Mouse (Mus musculus) lung, postnatal 0 days (tissue): ENCODE measurements around the gene Fam43a. TPM values are rescaled to one million over a fixed set of nuclear protein-coding genes. Genes with fewer than 3 reads are reported as not detected.

ENCODE experiments used
- ATAC-seq: fragments of 200-750 bp; cut with Nextera tagmentation; 2 replicates; pipeline ENCODE4 v1.8.0; 2017; ENCODE audit warnings: moderate library complexity
- DNase-seq: peaks from one replicate; pipeline ENCODE4 v3.0.0-alpha.2; 2016; ENCODE audit warnings: low spot score
- H3K27ac ChIP-seq: fragments of 300-500 bp; sonication (generic); 2 replicates; pipeline ENCODE4 v1.5.1; 2014; ENCODE audit warnings: antibody characterized with exemption, mild to moderate bottlenecking, low read length, mixed read lengths
- H3K27me3 ChIP-seq: fragments of 300-500 bp; sonication (generic); replicated peaks from 2 replicates; pipeline ENCODE4 v1.6.1; 2014; ENCODE audit warnings: low read length, mixed read lengths; ENCODE audit not compliant: insufficient read depth
- H3K36me3 ChIP-seq: fragments of 300-500 bp; sonication (generic); 2 replicates; pipeline ENCODE4 v1.6.1; 2014; ENCODE audit warnings: low read length, mixed read lengths; ENCODE audit not compliant: insufficient read depth
- H3K4me1 ChIP-seq: fragments of 300-500 bp; sonication (generic); 2 replicates; pipeline ENCODE4 v1.6.1; 2014; ENCODE audit warnings: antibody characterized with exemption, low read depth, low read length, mixed read lengths; ENCODE audit not compliant: insufficient read depth
- H3K4me2 ChIP-seq: fragments of 300-500 bp; sonication (generic); replicated peaks from 2 replicates; pipeline ENCODE4 v1.6.1; 2014; ENCODE audit warnings: low read depth, mild to moderate bottlenecking, low read length, moderate library complexity, mixed read lengths
- H3K4me3 ChIP-seq: fragments of 300-500 bp; sonication (generic); 2 replicates; pipeline ENCODE4 v1.5.1; 2014; ENCODE audit warnings: low read depth, low read length
- H3K9ac ChIP-seq: fragments of 300-500 bp; sonication (generic); replicated peaks from 2 replicates; pipeline ENCODE4 v1.6.1; 2014; ENCODE audit warnings: low read depth, mild to moderate bottlenecking
- H3K9me3 ChIP-seq: fragments of 300-500 bp; sonication (generic); 2 replicates; pipeline ENCODE4 v1.6.1; 2016; ENCODE audit warnings: low read length, mixed read lengths
- CTCF ChIP-seq: IDR thresholded peaks from 2 replicates; pipeline ENCODE4 v1.5.1; 2016; ENCODE audit warnings: antibody characterized with exemption, mild to moderate bottlenecking
- EP300 ChIP-seq: IDR thresholded peaks from 2 replicates; pipeline ENCODE4 v1.6.1; 2016; ENCODE audit warnings: antibody characterized with exemption, mild to moderate bottlenecking, control low read depth
- WGBS: fragments of 180-500 bp; shearing (Covaris S2); extraction: QIAGEN DNeasy Blood & Tissue Kit; methylation state at CpG from one replicate; pipeline ENCODE4 v1.1.7; 2014; 5-methylcytosine and 5-hydroxymethylcytosine counted together
- polyA plus RNA-seq: library from polyadenylated mRNA; unstranded; fragments of >200 nt; fragmentation: Nextera tagmentation; extraction: Ambion mirVana; gene quantifications from 2 replicates; pipeline ENCODE4 v1.2.1, GENCODE M21; 2015

Fam43a gene
- polyA plus RNA-seq, 1 experiment from 2014 or later, result 19.5 TPM

DNA sequence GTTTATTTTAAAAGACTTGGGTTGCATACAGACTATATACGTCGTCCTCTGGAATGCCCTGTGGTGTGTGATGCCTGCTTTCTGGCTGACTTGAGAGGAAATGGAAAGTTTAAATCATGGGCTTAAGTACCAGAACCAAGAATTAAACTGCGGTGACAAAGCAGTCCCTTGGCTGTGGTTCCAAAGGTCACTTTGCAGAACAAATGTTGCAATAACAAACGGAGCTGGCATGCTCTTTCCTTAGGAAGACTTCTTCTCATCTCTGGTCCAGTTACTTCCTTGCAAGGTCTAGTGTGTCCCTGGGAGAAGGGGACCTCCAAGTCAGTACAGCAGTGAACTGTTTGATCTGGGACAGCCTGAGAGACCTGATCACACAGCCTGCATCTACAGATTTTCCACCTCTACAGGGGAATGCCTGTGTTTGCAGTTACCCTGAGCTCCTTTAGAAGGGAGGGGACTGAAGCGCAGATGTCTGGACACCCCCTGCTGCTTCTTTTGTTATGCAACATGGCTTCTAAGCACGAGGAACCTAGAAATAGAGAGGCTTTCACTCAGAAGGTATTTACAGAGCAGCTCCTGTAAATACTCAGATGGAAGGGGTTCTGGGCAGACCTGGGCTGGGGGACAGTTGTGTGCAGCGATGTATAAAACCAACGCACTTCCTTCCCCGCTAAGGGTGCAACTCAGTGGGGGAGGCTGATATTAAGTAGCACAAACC is 46.5 kb downstream of the Fam43a start:
- H3K4me2 ChIP-seq, result no peak overlapping the region
- no peak overlapping the region for H3K27ac ChIP-seq
- H3K4me3 ChIP-seq, result no peak overlapping the region
- no peak overlapping the region for H3K9ac ChIP-seq
- TF ChIP-seq EP300, result no peak
- no peak for TF ChIP-seq CTCF
- H3K4me1 ChIP-seq, result no peaks in the 10 kb centered on the region
- no peaks in the 10 kb centered on the region for H3K36me3 ChIP-seq
- DNase-seq (peak; percentile 22), ATAC-seq (no peak; the same call in 1 of the 2 replicates)
- WGBS, result 44% methylated on average over 9 of the region's 9 CpGs
- H3K27me3 ChIP-seq, result no peaks in the 10 kb centered on the region
- H3K9me3 ChIP-seq, result no peaks in the 10 kb centered on the region

DNA sequence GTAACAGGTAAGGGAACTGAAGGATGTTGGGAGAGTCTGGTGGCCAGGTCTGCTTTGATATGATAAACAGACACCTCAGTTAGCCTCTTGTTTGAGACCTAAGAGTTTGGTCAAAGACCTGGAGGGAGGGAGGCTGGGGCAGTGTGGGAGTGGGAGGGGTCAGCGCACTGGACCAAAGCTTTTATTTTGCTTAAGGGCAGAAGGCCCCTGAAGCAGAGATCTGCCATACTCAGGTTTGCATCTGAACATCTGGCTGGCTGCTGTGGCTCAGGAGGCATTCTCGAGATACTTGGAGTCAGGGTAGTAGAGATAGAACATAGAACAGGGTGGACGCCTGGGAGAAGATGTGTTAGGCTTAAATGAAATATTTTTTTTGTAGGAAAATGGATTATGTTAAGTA is 47.3 kb downstream of the Fam43a start:
- Histone ChIP-seq H3K4me3 (no peak overlapping the region), H3K4me2 (no peak overlapping the region), H3K9me3 (no peaks in the 10 kb centered on the region), H3K4me1 (no peaks in the 10 kb centered on the region), H3K27me3 (no peaks in the 10 kb centered on the region), H3K9ac (no peak overlapping the region), H3K27ac (no peak overlapping the region), H3K36me3 (no peaks in the 10 kb centered on the region)
- WGBS, result 87% methylated on average over 3 of the region's 3 CpGs
- no peak for ATAC-seq
- no peak for TF ChIP-seq CTCF
- TF ChIP-seq EP300, result no peak
- no peak for DNase-seq

DNA sequence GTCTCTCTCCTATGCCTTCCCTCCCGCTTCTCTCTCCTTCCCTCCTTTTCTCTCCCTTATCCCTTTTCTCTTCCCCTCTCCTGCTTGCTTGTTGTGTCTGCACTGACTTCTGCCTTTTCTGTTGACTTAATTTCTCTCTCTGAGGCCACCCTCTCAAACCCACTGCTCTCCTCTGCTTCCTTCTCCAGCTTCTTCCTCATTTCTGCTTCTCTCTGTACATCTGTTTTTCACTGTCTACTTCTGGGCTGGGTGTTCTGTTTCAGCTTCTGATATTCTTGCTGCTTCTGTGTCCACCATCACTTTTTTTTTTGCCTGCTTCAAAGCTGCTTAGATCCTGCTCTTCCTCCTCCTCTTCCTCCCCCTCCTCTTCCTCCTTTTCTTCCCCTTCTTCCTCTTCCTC is 51.8 kb downstream of the Fam43a start:
- no peaks in the 10 kb centered on the region for H3K36me3 ChIP-seq
- no peak for ATAC-seq
- 53% methylated on average over 1 of the region's 1 CpGs for WGBS
- no peaks in the 10 kb centered on the region for H3K9me3 ChIP-seq
- no peak overlapping the region for H3K9ac ChIP-seq
- DNase-seq, result no peak
- no peak overlapping the region for H3K4me2 ChIP-seq
- TF ChIP-seq CTCF (no peak), EP300 (no peak)
- H3K27ac ChIP-seq, result no peak overlapping the region
- no peaks in the 10 kb centered on the region for H3K27me3 ChIP-seq
- H3K4me1 ChIP-seq, result no peaks in the 10 kb centered on the region
- H3K4me3 ChIP-seq, result no peak overlapping the region

Other genes starting within 250 kb of the Fam43a start
- gene Atp13a3, start 193.7 kb upstream of the Fam43a start, polyA plus RNA-seq, result 18.9 and 19.3 TPM in 2 replicates
- 17.9 and 21.0 TPM in 2 replicates for gene Tmem44, start 48.9 kb upstream of the Fam43a start, polyA plus RNA-seq
- gene Lsg1, start 12.1 kb upstream of the Fam43a start, polyA plus RNA-seq, result 28.2 and 30.3 TPM in 2 replicates